Mouse (Mus musculus) liver, postnatal 0 days (tissue): Measurements from ENCODE around the gene Hist1h3a.

ENCODE experiments used
- CTCF ChIP-seq: sonication (generic); IDR thresholded peaks from 2 replicates; pipeline ENCODE4 v1.5.1; 2016; ENCODE audit warnings: antibody characterized with exemption, low read depth
- EP300 ChIP-seq: IDR thresholded peaks from 2 replicates; pipeline ENCODE4 v1.6.1; 2016; ENCODE audit warnings: antibody characterized with exemption, low read depth, mild to moderate bottlenecking

DNA sequence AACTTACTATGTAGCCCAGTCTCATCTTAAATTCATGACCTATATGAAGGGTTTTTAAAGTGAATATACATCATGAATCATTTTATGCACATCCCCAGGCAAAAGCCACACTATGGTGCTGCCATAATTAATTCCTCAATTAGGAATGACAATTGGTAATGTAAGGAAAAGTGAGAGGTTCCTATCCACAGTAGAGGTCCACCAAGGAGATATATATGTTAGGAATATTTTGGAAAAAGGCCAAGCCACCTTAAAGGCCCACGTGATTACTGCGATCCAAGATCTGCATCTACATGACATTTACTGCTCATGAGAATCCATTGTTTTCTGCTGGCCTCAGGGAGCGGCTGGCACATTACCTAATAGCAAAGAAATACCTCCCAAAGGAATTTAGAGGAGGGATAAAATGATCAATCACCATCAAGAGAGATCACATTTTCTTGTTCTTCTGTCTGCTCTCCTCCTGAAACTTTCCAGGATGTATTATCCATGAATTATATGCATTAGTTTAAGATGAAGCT is 2.9 kb downstream of the Hist1h3a start:
- TF ChIP-seq CTCF (no peak), EP300 (no peak)
